Comparison of ENCODE assay signal across 8 mouse cellular contexts in genomic region chr1:155201373-155201879, GRCm38 (mm10). TPM values are rescaled to one million over a fixed set of nuclear protein-coding genes. Genes with fewer than 3 reads are reported as not detected.
A peak's percentile ranks its signal among the peaks of the same experiment; 100 is the strongest.
DNase-seq lines count a peak whose midpoint lies in the region; ATAC-seq and TF ChIP-seq lines count a peak whose summit lies in the region.

No protein-coding gene starts in this region.

- peak; percentile 17 for ATAC-seq in lung, embryonic 16.5 days (ENCODE audit: low read depth)
- ATAC-seq in intestine, embryonic 15.5 days: peak; percentile 87

- H3K4me2 ChIP-seq in lung, embryonic 16.5 days (ENCODE audit: low read depth, low read length): no peak overlapping the region
- no peak overlapping the region for H3K4me2 ChIP-seq in intestine, embryonic 15.5 days (replicated peaks)

- no peak overlapping the region for H3K4me3 ChIP-seq in gastrocnemius, adult 2 months
- no peak overlapping the region for H3K4me3 ChIP-seq in lung, embryonic 16.5 days (ENCODE audit: low read length)
- H3K4me3 ChIP-seq in lung, adult 2 months (replicated peaks; ENCODE audit: extremely low read depth, low read depth, low read length): no peak overlapping the region
- no peak overlapping the region for H3K4me3 ChIP-seq in intestine, embryonic 15.5 days (replicated peaks)

- H3K4me1 ChIP-seq in lung, embryonic 16.5 days (replicated peaks; ENCODE audit: control insufficient read depth, insufficient read depth, low read length): peaks cover 29% of the 10 kb centered on the region
- H3K4me1 ChIP-seq in lung, adult 2 months (ENCODE audit: control insufficient read depth, insufficient read depth, low read length): no peaks in the 10 kb centered on the region
- H3K4me1 ChIP-seq in intestine, embryonic 15.5 days (replicated peaks): peaks cover 23% of the 10 kb centered on the region

- TF ChIP-seq CTCF in gastrocnemius, adult 2 months (IDR thresholded peaks at IDR 0.05): no peak
- TF ChIP-seq CTCF in lung, adult 2 months (IDR thresholded peaks at IDR 0.05; ENCODE audit: insufficient read depth, low read length): no peak

- DNase-seq in gastrocnemius, adult 2 months: no peak
- no peak for DNase-seq in gastrocnemius, adult 18-20 months (ENCODE audit: low spot score)
- no peak for DNase-seq in lung, adult 2 months
- peak; percentile 64 for DNase-seq in telencephalon, adult 2 months (ENCODE audit: low read depth, low spot score)
- DNase-seq in adrenal gland, adult 8-10 months: no peak
- no peak for DNase-seq in adipocyte (ENCODE audit: low spot score)

- H3K9me3 ChIP-seq in lung, embryonic 16.5 days (ENCODE audit: control insufficient read depth, low read length): no peaks in the 10 kb centered on the region
- no peaks in the 10 kb centered on the region for H3K9me3 ChIP-seq in intestine, embryonic 15.5 days

- intact Hi-C loops in gastrocnemius, adult 2 months (cut with DNase I): no loop called here

- peak overlapping the region; percentile 20; the same call in 1 of the 2 replicates for H3K27ac ChIP-seq in gastrocnemius, adult 2 months
- H3K27ac ChIP-seq in lung, embryonic 16.5 days (ENCODE audit: low read length): no peak overlapping the region
- peak overlapping the region; percentile 81 for H3K27ac ChIP-seq in intestine, embryonic 15.5 days

- no peaks in the 10 kb centered on the region for H3K27me3 ChIP-seq in lung, embryonic 16.5 days (ENCODE audit: control insufficient read depth, insufficient read depth, low read depth, low read length)
- no peaks in the 10 kb centered on the region for H3K27me3 ChIP-seq in intestine, embryonic 15.5 days (replicated peaks)

- TF ChIP-seq POLR2A in lung, adult 2 months (IDR thresholded peaks at IDR 0.05; ENCODE audit: borderline replicate concordance, extremely low read depth, low read depth, low read length): no peak

- WGBS in lung, embryonic 16.5 days: 41% methylated on average over 4 of the region's 4 CpGs
- WGBS in lung, adult 2 months: 50% methylated on average over 4 of the region's 4 CpGs
- WGBS in intestine, embryonic 15.5 days: 55% methylated on average over 4 of the region's 4 CpGs

- H3K36me3 ChIP-seq in lung, embryonic 16.5 days (ENCODE audit: control insufficient read depth, insufficient read depth, low read length): 0 out of 2 replicates have a peak, but pooled peaks cover 5% of the 10 kb centered on the region
- H3K36me3 ChIP-seq in intestine, embryonic 15.5 days: 0 out of 2 replicates have a peak, but pooled peaks cover 6% of the 10 kb centered on the region

- H3K9ac ChIP-seq in lung, embryonic 16.5 days (ENCODE audit: low read length): no peak overlapping the region
- no peak overlapping the region for H3K9ac ChIP-seq in intestine, embryonic 15.5 days

RNA-seq across cellular contexts. Expression of gene BC034090, which starts 42.8 kb away (rescaled TPM):
- 1 to 10 TPM in 1 of 2 experiments, under 1 TPM in 1; 0.94 to 1.8 TPM for total RNA-seq in gastrocnemius, adult 2 months (2021)
- total RNA-seq in gastrocnemius, adult 18-20 months (2021): 1 to 10 TPM in 1 of 2 experiments, under 1 TPM in 1; 0.64 to 1.5 TPM
- 4.4 and 4.8 TPM in 2 replicates for polyA plus RNA-seq in lung, embryonic 16.5 days (2015; fragmentation: Nextera tagmentation; extraction: Ambion mirVana)
- 9.3 and 9.9 TPM in 2 replicates for polyA plus RNA-seq in lung, adult 2 months (2012; rRNA removed)
- polyA plus RNA-seq in intestine, embryonic 15.5 days (2015; fragmentation: Nextera tagmentation; extraction: Ambion mirVana): 1.7 and 2.2 TPM in 2 replicates
- total RNA-seq in adrenal gland, adult 8-10 months (2022): 10 to 100 TPM; 28.2 to 60.1 (median 36.1) TPM

RNA-seq across cellular contexts. Expression of gene Stx6, which starts 42.9 kb away (rescaled TPM):
- 10 to 100 TPM; 10.5 to 12.8 TPM for total RNA-seq in gastrocnemius, adult 2 months (2021)
- 10 to 100 TPM; 11.8 to 13.0 TPM for total RNA-seq in gastrocnemius, adult 18-20 months (2021)
- 72.8 and 75.5 TPM in 2 replicates for polyA plus RNA-seq in lung, embryonic 16.5 days (2015; fragmentation: Nextera tagmentation; extraction: Ambion mirVana)
- polyA plus RNA-seq in lung, adult 2 months (2012; rRNA removed): 81.6 and 83.1 TPM in 2 replicates
- polyA plus RNA-seq in intestine, embryonic 15.5 days (2015; fragmentation: Nextera tagmentation; extraction: Ambion mirVana): 52.9 and 54.2 TPM in 2 replicates
- 10 to 100 TPM; 51.1 to 58.4 (median 54.2) TPM for total RNA-seq in adrenal gland, adult 8-10 months (2022)

RNA-seq across cellular contexts. Expression of gene Mr1, which starts 54.8 kb away (rescaled TPM):
- 10 to 100 TPM in 1 of 2 experiments, 1 to 10 TPM in 1; 10.0 to 11.1 TPM for total RNA-seq in gastrocnemius, adult 2 months (2021)
- 10 to 100 TPM; 13.8 to 14.8 TPM for total RNA-seq in gastrocnemius, adult 18-20 months (2021)
- 13.9 and 14.0 TPM in 2 replicates for polyA plus RNA-seq in lung, embryonic 16.5 days (2015; fragmentation: Nextera tagmentation; extraction: Ambion mirVana)
- polyA plus RNA-seq in lung, adult 2 months (2012; rRNA removed): 6.3 and 11.1 TPM in 2 replicates
- polyA plus RNA-seq in intestine, embryonic 15.5 days (2015; fragmentation: Nextera tagmentation; extraction: Ambion mirVana): 5.4 and 5.9 TPM in 2 replicates
- total RNA-seq in adrenal gland, adult 8-10 months (2022): 10 to 100 TPM; 34.4 to 41.2 (median 40.1) TPM

Comparison
In these comparisons a context has a peak if more than half of its experiments do, and no peak if none do; other contexts are left out.
1. RNA of gene BC034090, which starts 42.8 kb away (total RNA-seq): 28.2 to 60.1 TPM in adrenal gland, adult 8-10 months; 0.94 to 1.8 TPM in gastrocnemius, adult 2 months and 0.64 to 1.5 TPM in gastrocnemius, adult 18-20 months; every median in the first group is over 10 times any median in the second.